Mouse (Mus musculus) layer of hippocampus, postnatal 36 days (tissue): ENCODE measurements around the gene Tspan15. TPM values are rescaled to one million over a fixed set of nuclear protein-coding genes. Genes with fewer than 3 reads are reported as not detected.

Experiments
- DNase-seq, 2 experiments: peaks; one replicate each; pipeline ENCODE4 v3.0.0; 2022
- total RNA-seq, 2 experiments: library from RNA; stranded (reverse); gene quantifications; 2 replicates each; pipeline ENCODE4 v1.2.3; 2021

Gene Tspan15
- total RNA-seq, 2 experiments from 2014 or later = 18.3 to 18.5 TPM

GRCm38 (mm10) chr10:62228126-62228525 lies 2.9 kb downstream of the Tspan15 start:
- no peak for DNase-seq

DNA sequence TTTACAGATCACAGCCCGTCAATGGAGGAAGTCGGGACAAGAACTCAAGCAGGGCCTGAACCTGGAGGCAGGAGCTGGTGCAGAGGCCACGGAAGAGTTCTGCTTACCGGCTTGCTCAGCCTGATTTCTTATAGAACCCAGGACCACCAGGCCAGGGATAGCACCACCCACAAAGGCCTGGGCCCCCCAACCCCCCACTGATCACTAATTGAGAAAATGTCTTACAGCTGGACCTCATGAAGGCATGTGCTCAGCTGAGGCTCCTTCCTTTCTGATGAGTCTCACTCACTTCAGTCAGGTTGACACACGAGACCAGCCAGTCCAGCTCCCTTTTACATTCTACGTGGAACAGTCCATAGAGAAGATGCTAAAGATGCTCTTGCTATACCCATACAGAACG lies 5.2 kb downstream of the Tspan15 start:
- no peak for DNase-seq

DNA sequence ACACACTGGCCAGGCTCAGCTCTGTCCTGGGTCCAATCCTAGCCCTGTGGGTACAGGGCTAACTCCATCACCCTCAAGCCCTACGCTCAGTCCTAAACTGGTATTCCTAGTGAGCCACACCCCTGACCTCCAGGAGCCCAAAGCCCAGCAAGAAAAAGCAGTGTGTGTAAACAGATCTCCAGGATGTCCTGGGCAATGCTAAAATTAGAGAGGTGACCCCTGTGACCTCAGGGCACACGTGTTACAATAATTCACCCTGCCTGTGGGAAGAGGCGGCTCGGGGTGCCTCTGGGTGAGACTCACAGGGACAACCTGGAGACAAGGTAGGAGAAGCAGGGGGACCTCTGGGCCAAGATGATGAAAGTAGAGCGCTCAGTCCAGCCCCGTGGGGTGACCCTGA lies 6.8 kb downstream of the Tspan15 start:
- DNase-seq = no peak

- no peak for DNase-seq
Measured at GRCm38 (mm10) chr10:62222777-62223176, 8.3 kb downstream of the Tspan15 start.

DNA sequence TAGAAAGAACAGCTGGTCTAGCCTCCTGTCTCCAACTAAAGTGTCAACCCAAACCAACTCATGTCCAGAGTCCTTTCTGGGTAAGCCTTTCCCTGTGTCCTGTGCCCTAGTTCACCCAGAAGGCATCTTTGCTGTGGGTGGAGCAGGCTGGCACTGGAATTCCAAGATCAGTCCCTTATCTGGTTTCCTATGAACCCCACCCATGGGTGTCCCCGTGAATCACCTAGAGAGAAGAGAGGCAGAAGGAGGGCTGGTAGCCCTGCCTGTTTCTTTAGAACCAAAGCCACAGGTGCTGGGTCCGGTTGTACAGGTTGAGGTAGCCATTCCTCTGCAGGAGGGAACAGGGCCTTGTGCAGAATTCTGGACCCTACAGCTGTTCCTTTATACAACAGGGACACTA lies 9.4 kb downstream of the Tspan15 start:
- DNase-seq = no peak

DNA sequence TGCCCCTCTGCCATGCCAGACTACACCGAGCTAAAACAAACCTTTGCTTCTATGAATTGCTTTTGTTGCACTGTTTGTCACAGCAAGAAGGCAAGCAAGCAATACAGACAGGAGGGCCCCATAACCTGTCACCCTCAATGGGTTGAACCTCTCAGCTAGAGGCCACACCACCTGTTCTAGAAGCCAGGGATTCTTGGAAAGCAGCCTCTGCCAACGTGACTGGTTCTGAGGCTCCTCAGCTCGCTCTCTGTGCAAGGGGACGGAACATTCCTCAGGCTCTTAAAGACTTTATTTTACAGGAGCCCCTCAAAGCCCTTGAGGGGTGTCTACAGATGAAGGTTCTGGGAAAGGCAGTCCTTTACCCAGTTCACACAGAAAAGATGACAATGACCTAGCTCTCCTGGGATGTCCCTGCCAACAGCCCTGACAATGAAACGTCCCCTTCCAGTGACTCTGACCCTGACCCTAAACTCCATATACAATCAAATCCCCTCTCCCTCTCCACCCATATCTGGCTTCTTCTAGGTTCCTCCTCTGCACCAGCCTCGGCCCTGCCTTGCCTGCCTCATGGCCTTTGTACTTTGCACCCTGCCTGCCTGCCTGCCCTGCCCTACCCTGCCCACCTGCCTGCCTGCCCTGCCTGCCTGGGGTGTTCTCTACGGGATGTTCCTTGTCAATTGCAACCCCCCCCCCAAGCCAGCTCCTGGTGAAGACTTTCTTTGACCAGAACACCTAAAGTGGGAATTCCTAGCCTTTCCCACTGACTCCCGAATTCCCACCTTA lies 10.1 kb downstream of the Tspan15 start:
- DNase-seq = no peak

- DNase-seq = no peak
Measured at GRCm38 (mm10) chr10:62218789-62219172, 12.3 kb downstream of the Tspan15 start.

DNA sequence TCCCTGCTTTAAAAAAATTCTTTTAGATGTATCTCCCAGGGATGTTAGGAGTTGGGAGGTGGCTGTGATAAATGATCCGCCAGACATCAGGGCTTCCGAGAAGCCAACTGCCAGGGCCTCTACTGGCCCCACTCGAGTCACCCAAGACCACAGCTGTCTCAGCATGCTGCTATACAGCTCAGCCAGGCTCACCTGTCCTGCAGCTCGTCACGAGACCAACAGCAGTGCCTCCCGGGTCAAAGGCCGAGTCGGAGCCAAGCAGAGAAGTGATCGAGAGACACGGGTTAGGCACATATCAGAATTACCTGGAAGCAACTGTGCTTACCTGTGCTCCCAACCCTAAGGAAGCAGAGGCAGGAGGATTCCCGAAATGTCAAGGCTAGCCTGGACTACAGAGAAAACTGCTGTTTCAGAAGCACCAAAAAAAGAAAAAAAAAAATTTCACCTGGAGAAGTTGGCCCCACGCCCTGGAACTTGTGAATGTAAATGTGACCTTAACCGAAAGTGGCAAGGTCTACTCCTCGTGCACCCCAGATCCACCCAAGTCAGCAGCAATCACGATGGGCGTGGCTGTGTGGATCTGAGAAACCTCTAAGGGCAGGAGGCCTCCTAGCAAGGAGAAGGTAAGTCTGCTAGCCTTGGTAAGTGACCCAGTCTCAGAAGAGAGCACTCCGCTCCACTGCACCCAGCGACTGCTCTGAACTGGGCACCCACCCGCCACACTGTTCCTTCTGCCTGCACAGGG lies 12.8 kb downstream of the Tspan15 start:
- DNase-seq = no peak

DNA sequence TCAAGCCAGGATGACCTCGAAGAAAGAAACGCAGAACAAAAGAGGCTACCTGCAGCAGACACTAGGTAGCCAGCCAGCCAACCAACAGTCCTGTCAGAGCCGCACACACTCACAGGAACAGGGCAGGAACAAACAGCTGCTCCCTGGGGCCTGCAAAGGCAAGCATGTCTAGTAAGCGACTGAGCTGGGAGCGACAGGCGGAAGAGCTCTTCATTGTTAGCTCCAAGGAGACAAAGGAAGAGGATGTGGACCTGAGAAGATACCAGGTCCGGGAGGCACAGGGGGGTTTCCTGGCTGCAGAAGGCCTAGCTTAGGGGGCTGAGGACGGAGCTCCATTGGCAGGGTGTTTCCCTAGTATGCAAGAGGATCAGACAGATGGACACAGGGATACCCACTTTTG lies 13.9 kb downstream of the Tspan15 start:
- DNase-seq = no peak

GRCm38 (mm10) chr10:62216595-62216994 lies 14.5 kb downstream of the Tspan15 start:
- DNase-seq = no peak

GRCm38 (mm10) chr10:62215633-62216032 lies 15.4 kb downstream of the Tspan15 start:
- DNase-seq = no peak

- DNase-seq = no peak
Measured at GRCm38 (mm10) chr10:62215169-62215616, 15.9 kb downstream of the Tspan15 start.

GRCm38 (mm10) chr10:62211310-62211709 lies 19.7 kb downstream of the Tspan15 start:
- no peak for DNase-seq

- DNase-seq = no peak
Measured at GRCm38 (mm10) chr10:62208241-62208896, 22.7 kb downstream of the Tspan15 start.

GRCm38 (mm10) chr10:62202574-62202973 lies 28.5 kb downstream of the Tspan15 start:
- peak; percentile 48 to 69 for DNase-seq

GRCm38 (mm10) chr10:62198891-62199290 lies 32.2 kb downstream of the Tspan15 start:
- no peak for DNase-seq

DNA sequence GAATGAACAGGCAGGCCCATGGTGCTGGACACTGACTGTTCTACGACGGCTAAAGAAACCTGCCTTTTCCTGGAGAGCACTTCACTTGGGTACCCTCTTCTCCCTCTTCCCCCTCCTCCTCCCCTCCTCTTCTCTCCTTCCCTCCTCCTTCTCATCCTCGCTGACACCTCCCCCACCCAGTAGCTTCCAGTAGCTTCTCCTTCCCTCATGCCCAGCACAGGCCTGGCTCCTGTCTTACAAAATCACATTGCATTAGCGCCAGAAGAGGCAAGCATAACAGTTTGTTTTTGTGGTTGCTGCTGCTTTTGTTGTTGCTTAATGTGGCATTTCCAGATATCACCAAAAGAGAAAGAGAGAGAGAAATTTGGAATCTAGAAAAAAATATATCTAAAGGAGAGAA lies 33.6 kb downstream of the Tspan15 start:
- no peak for DNase-seq

GRCm38 (mm10) chr10:62195376-62195775 lies 35.7 kb downstream of the Tspan15 start:
- no peak for DNase-seq

- DNase-seq = no peak
Measured at GRCm38 (mm10) chr10:62194946-62195345, 36.1 kb downstream of the Tspan15 start.

DNA sequence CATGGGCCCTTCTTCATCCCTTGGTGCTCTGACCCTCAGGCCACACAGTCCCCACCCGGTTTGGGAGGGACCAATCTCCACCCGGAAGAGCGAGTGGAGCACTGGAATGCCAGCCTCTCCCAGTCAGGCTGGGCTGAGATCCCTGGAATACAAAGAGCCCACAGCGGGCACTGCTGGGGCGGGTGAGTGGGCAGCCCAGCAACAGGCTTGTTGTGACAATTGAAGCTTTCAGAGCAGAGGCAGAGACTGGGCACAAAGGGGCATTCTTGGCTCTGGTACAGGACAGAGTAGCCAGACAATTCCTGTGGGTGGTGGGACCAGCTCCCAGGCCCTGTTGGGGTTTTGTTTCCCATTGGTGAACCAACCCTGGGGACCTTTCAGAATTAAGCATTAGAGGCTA lies 36.6 kb downstream of the Tspan15 start:
- peak; percentile 67 to 71 for DNase-seq

DNA sequence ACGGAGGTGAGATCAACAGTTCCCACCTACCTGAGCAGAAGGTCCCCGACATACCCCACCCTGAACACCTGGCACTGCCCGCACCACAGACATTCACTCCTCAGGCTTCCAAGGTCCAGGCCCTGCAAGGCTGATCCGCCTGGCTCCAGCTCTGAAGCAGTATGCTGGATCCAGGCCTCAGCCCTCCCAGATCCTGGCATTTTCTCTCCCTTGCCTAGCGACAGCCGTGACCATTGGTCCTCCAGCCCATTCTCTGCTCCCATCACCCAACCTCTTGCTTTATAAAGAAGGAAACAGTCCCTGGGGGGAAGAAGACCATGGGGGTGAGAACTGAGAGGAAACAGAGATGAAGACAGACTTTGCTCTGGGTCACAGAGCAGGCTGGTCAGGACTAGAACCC lies 37.0 kb downstream of the Tspan15 start:
- DNase-seq = peak in 1 of 2 experiments; percentile 38

GRCm38 (mm10) chr10:62192701-62193157 lies 38.3 kb downstream of the Tspan15 start:
- DNase-seq = peak; percentile 59 to 71

DNA sequence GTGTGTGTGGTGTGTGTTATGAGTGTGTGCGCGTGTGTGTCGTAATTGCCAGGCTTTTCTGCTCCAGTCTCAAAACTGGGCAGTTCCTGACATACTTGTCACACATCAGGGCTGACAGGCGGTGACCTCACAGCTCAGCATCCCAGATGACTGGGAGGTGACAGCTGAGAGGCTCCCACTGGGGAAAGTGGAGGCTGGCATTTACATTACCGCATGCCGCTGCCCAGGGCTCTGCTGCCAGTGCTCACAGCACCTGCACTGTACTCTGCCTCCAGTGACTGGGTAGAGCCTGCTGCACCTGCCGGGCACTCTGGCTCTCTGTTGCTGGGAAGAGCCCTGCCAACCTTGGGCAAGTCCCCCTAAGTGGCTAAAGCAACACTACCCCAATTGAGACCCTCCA lies 40.2 kb downstream of the Tspan15 start:
- no peak for DNase-seq
